Mouse (Mus musculus): ENCODE results near the gene Dnajc30. TPM values are rescaled to one million over a fixed set of nuclear protein-coding genes. Genes with fewer than 3 reads are reported as not detected.
"Not testable (repeated sequence)": the region's sequence is repeated elsewhere in the genome, so short reads cannot be mapped to it uniquely, and the experiment has no call there.

Gene Dnajc30
- total RNA-seq, 2 experiments from 2014 or later: 4.6 to 7.9 TPM

DNA sequence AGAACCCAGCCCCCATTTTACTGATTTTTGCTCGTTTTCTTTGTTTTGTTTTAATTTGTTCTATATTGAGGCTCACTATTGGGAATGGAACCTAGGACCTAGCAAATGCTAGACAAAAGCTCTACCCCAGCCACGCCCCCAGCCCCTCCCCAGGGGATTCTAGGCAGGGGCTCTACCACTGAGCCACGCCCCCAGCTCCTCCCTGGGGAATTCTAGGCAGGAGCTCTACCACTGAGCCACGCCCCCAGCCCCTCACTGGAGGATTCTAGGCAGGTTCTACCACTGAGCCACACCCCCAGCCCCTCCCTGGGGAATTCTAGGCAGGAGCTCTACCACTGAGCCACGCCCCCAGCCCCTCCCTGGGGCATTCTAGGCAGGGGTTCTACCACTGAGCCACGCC lies 14.7 kb upstream of the Dnajc30 start:
- not testable (repeated sequence) for ATAC-seq (replicated peaks; ENCODE audit: low FRiP score, poor library complexity, severe bottlenecking)

DNA sequence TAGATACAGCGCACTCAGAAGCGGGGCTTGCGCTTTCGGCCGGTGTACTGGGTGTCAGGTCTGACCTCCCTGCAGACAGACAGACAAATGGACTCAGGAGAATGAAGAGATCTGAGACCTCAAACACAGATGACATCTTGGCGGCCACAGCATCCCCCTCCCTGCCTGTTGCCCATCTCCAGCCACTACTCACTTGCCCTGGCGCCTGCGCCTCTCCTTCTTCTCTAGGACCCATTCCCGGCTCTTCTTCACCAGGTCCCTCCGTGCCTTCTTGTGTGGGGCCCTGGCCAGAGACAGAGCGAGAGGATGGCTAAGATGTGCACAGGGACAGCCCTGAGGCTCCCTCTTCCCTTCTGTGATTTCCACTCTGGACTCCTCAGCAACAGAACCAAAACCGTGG lies 10.6 kb upstream of the Dnajc30 start:
- no peak for ATAC-seq (replicated peaks; ENCODE audit: low FRiP score, poor library complexity, severe bottlenecking)

DNA sequence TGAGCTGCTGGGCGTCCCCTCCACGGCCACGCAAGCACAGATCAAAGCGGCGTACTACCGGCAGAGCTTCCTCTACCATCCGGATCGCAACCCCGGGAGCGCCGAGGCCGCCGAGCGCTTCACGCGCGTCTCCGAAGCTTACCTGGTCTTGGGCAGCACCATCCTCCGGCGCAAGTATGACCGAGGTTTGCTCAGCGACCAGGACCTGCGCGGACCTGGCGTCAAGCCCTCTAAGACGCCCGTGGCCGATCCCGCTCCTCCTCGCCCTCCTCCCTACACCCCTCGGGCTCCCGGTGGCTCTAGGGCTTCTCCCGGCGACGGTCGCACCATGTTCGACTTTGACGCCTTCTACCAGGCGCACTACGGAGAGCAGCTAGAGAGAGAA lies 372 bp downstream of the Dnajc30 start:
- peak; percentile 68 for ATAC-seq (replicated peaks; ENCODE audit: low FRiP score, poor library complexity, severe bottlenecking)

GRCm38 (mm10) chr5:135064909-135065446 lies 976 bp downstream of the Dnajc30 start, which contains the start of gene Bud23:
Gene Bud23 (minus strand): TSS chr5:135064959.
- not testable (repeated sequence) for ATAC-seq (replicated peaks; ENCODE audit: low FRiP score, poor library complexity, severe bottlenecking)

- no peak for ATAC-seq (replicated peaks; ENCODE audit: low FRiP score, poor library complexity, severe bottlenecking)
Measured at GRCm38 (mm10) chr5:135066008-135066407, 2.0 kb downstream of the Dnajc30 start.

DNA sequence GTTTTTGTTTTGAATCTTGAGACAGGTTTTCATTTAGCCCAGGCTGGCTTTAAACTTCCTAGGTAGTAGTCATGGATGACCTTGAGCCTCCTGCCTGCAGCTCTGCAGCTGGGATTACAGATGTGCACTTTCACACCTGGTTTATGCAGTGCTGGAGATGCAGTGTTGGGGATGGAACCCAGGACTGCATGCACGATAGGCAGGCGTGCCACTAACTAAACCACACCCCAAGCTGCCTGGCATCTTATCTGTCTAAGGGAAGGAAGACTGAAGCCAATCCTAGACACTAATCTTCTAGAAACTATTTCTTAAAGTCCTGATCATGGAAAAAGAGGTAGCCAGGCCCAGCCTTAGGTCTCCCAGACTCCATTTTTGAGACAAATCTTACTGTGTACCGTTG lies 6.4 kb downstream of the Dnajc30 start:
- ATAC-seq (replicated peaks; ENCODE audit: low FRiP score, poor library complexity, severe bottlenecking): 0 out of 2 replicates have a peak, but pooled peaks have one; percentile 15

DNA sequence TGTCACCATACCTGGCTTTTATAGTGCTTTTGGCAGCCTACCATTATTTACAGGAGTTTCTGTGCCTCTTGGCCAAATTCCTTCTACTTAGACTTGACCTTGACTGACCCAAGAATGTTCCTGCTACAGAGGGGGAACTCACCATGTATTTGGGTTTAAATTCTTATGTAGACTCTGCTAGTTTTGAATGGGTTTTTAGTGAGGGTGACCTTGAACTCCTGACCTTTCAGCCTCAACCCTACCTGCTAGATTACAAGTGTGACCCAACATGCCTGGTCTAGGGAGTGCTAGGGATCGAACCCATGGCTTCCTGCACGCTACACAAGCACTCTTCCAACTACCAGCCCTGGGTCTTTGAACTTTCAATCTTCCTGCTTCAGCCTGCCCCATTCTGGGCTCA lies 8.1 kb downstream of the Dnajc30 start:
- no peak for ATAC-seq (replicated peaks; ENCODE audit: low FRiP score, poor library complexity, severe bottlenecking)

DNA sequence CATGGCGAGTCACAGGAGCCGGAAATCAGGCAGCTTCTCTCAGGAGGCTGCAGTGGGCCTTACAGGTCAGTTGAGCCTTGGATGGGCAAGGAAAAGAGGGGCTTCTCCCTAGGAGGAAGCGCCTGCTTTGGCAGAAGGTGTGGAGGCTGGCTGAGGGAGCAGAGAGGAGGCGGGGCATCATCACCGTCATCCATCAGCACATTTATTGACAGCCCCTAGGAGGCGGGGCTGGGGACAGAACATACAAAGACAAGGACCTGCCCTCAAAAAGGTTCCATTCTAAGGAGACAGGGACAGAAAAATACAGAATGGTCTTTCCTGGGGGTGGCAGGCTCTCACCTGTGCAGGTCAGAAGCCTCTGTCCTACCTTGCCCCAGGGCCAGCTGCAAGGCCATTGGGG lies 8.7 kb downstream of the Dnajc30 start:
- no peak for ATAC-seq (replicated peaks; ENCODE audit: low FRiP score, poor library complexity, severe bottlenecking)

GRCm38 (mm10) chr5:135073349-135074150 lies 9.5 kb downstream of the Dnajc30 start:
- ATAC-seq (replicated peaks; ENCODE audit: low FRiP score, poor library complexity, severe bottlenecking): no peak

DNA sequence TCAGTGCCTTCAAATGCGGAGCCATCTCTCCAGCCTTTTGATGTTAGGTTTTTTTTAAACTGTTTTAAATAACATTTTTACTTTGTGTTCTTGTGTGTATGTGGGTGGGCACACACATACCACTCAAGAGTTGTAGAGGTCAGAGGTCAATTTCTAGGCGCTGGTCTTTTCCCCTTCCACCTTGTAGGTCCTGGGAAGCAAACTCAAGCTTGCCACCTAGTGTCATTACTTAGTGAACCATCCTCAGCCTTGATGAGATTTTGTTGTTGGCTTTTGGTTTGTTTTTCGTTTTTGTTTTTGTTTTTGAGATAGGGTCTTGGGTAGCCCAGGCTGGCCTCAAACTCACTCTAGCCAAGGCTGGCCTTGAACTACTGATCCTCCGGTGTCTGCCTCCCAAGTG lies 11.7 kb downstream of the Dnajc30 start:
- ATAC-seq (replicated peaks; ENCODE audit: low FRiP score, poor library complexity, severe bottlenecking): no peak

GRCm38 (mm10) chr5:135076368-135076767 lies 12.4 kb downstream of the Dnajc30 start:
- no peak for ATAC-seq (replicated peaks; ENCODE audit: low FRiP score, poor library complexity, severe bottlenecking)

DNA sequence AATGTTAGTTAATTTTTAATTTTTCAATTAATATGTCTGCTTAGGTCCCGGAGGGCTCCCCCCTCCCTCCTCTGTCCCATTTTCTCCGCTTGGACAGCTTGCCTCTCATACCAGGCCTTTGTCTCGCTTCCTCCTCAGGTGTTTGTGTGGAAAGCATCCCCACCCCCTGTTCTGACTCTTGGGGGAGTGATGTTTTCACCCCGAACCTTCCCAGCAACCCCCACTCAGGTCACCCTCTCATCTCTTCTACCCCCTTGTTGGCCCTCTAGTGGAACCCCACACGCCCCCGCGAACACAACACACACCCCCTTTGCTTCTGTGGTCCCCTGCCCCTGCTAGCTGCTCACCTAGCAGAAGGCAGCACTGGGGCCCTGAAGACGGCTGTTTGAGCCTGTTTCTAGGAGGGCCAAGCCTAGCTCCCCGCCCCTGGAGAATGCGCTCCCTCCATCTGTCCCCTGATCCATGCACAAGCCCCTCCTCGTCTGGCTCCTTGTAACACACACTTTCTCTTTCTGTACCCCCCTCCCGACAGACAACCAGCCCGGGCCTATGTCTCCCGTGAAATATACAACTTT lies 13.0 kb downstream of the Dnajc30 start:
- no peak for ATAC-seq (replicated peaks; ENCODE audit: low FRiP score, poor library complexity, severe bottlenecking)

- ATAC-seq (replicated peaks; ENCODE audit: low FRiP score, poor library complexity, severe bottlenecking): peak; percentile 78
Measured at GRCm38 (mm10) chr5:135077564-135078481, 13.8 kb downstream of the Dnajc30 start, which contains the start of gene Vps37d. Gene Vps37d (minus strand): TSS chr5:135078266.

- ATAC-seq (replicated peaks; ENCODE audit: low FRiP score, poor library complexity, severe bottlenecking): 0 out of 2 replicates have a peak, but pooled peaks have one; percentile 7
Measured at GRCm38 (mm10) chr5:135078482-135078810, 14.4 kb downstream of the Dnajc30 start.

DNA sequence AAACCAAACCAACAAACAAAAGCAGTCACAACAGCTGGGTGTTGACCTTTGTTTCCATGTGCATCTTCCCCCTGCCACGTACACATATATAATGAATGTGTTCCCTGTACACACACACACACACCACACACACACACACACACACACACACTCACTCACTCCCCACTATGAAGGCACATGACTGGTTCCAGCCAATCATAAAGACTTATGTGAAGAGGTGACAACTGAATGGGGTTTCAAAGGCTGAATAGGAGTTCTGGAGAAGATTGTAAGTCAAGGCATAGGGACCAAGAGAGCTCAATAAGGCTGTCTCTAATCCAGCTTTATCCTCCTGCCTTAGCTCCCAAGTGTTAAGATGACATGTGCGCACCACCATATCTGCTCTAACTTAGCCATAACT lies 15.6 kb downstream of the Dnajc30 start:
- no peak for ATAC-seq (replicated peaks; ENCODE audit: low FRiP score, poor library complexity, severe bottlenecking)

DNA sequence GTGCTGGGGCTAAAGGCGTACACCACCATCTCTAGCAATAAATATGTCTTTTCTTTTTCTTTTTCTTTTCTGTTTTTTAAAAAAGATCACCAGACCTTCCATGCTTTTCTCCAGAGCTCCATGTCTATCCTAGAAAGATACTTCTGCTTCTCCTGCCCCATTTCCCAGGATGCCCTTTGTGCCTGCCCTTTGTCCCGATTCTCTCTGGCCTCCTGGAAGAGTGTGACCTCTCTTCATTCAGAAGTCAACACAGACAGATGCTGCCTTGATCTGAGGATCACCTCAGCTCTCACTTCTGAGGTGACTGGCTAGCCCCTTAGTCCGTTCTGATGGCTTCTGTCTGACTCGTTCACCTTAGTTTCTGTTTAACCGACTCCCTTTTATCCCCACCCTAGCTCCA lies 16.5 kb downstream of the Dnajc30 start:
- ATAC-seq (replicated peaks; ENCODE audit: low FRiP score, poor library complexity, severe bottlenecking): no peak

GRCm38 (mm10) chr5:135086871-135087270 lies 22.9 kb downstream of the Dnajc30 start:
- no peak for ATAC-seq (replicated peaks; ENCODE audit: low FRiP score, poor library complexity, severe bottlenecking)

DNA sequence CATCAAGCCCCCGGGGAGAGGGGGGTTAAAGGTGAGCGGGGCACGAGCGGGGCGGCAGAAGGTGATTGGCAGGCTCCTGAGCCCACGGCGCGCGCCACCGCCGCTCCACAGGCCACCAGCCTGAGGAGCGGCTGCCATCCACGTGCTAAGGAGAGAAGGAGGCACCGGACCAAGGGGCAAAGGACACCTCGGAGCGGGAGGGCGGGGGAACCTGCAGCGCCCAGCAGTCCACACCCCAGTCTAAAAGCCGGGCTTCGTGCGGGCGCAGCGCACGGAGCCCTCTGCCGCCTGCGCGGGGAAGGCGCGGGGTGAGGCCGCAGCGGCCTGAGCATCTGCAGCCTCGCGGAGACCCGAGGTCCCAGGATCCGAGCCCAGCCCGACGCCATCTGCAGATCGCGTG lies 25.7 kb downstream of the Dnajc30 start, which contains the start of gene Mlxipl:
Gene Mlxipl, plus strand, starts transcription at position 238 of the 400 bp plus-strand sequence.
- no peak for ATAC-seq (replicated peaks; ENCODE audit: low FRiP score, poor library complexity, severe bottlenecking)

- no peak for ATAC-seq (replicated peaks; ENCODE audit: low FRiP score, poor library complexity, severe bottlenecking)
Measured at GRCm38 (mm10) chr5:135100981-135101380, 37.0 kb downstream of the Dnajc30 start.
